Comparison of ENCODE assay signal across 23 mouse cellular contexts in the genomic region with DNA sequence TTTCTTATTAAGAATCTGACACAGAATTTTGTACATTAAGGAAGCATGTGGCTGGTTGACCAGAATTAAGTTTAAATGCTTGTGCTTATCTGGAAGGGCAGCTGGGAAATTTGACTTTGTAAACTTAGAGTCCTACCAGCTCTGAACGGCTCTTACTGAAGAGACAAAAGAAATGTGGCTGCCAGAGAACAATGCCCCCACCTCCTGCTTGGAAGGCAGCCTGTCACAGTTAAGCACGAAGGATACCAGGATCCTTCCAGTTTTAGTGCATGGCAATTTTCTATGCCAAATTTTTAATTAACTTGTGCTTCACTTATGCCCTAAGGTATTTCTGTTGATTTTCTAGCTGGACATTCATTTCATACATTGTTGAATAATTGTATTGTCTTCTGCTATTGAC.
DNase-seq lines count a peak whose midpoint lies in the region; ATAC-seq and TF ChIP-seq lines count a peak whose summit lies in the region.
"Had no signal": no experiment of that assay in that cellular context is flagged by ENCODE, and none has a peak within 500 bp of the region (broad histone marks: within the 10 kb centered on the region; RNA-seq: fewer than 3 reads in every experiment).

No protein-coding gene starts in this region.

- H3K9ac ChIP-seq in midbrain, embryonic 11.5 days (ENCODE audit: low read length) = no peak overlapping the region
- no peak overlapping the region for H3K9ac ChIP-seq in midbrain, embryonic 14.5 days (replicated peaks; ENCODE audit: low read length)
- H3K9ac ChIP-seq: embryonic facial prominence, embryonic 13.5 days; embryonic facial prominence, embryonic 15.5 days; forebrain, embryonic 12.5 days had no signal

- H3K27me3 ChIP-seq in midbrain, embryonic 11.5 days (ENCODE audit: control insufficient read depth, insufficient read depth, low read length) = no peaks in the 10 kb centered on the region
- no peaks in the 10 kb centered on the region for H3K27me3 ChIP-seq in midbrain, embryonic 14.5 days (ENCODE audit: control insufficient read depth, insufficient read depth, low read length)
- H3K27me3 ChIP-seq: embryonic facial prominence, embryonic 13.5 days; embryonic facial prominence, embryonic 15.5 days; forebrain, embryonic 12.5 days had no signal

- peaks cover 4% of the 10 kb centered on the region; the same call in 1 of the 2 replicates for H3K4me1 ChIP-seq in midbrain, embryonic 11.5 days (ENCODE audit: control insufficient read depth, insufficient read depth, low read length)
- H3K4me1 ChIP-seq in midbrain, embryonic 14.5 days (ENCODE audit: control insufficient read depth, insufficient read depth, low read length) = no peaks in the 10 kb centered on the region
- H3K4me1 ChIP-seq: embryonic facial prominence, embryonic 13.5 days; embryonic facial prominence, embryonic 15.5 days had no signal

- DNase-seq in left cerebral cortex, postnatal 4 days = peak; percentile 10
- no peak for DNase-seq in left cerebral cortex, adult 2 months (ENCODE audit: extremely low spot score in 1 of 2, low spot score in 2 of 2)
- peak; percentile 87 for DNase-seq in midbrain, embryonic 11.5 days (ENCODE audit: low spot score, missing footprints)
- DNase-seq in midbrain, embryonic 14.5 days = no peak
- DNase-seq in retina, embryonic 14.5 days (ENCODE audit: low spot score) = peak; percentile 9
- no peak for DNase-seq in retina, postnatal 1 day
- no peak for DNase-seq in adrenal gland, postnatal 14 days
- DNase-seq: adrenal gland, adult 2 months; adrenal gland, postnatal 10 days; adrenal gland, postnatal 36 days; cerebellum, adult 11 months; cerebellum, adult 8-10 months; cerebellum, adult 9-11 months; cerebellum, postnatal 14 days; cerebellum, postnatal 36 days; embryo, embryonic 11 days had no signal

- no peak overlapping the region for H3K27ac ChIP-seq in left cerebral cortex, adult 2 months
- no peak overlapping the region for H3K27ac ChIP-seq in midbrain, embryonic 11.5 days (ENCODE audit: low read depth, low read length)
- no peak overlapping the region for H3K27ac ChIP-seq in midbrain, embryonic 14.5 days (replicated peaks; ENCODE audit: low read depth, low read length)
- H3K27ac ChIP-seq: embryonic facial prominence, embryonic 13.5 days; embryonic facial prominence, embryonic 15.5 days; forebrain, embryonic 10.5 days; forebrain, embryonic 12.5 days had no signal

- H3K9me3 ChIP-seq in midbrain, embryonic 11.5 days (ENCODE audit: control insufficient read depth, low read length) = no peaks in the 10 kb centered on the region
- no peaks in the 10 kb centered on the region for H3K9me3 ChIP-seq in midbrain, embryonic 14.5 days (ENCODE audit: control insufficient read depth, low read length)
- H3K9me3 ChIP-seq: embryonic facial prominence, embryonic 13.5 days; embryonic facial prominence, embryonic 15.5 days; forebrain, embryonic 10.5 days; forebrain, embryonic 12.5 days had no signal

- H3K4me3 ChIP-seq in left cerebral cortex, adult 2 months = no peak overlapping the region
- no peak overlapping the region for H3K4me3 ChIP-seq in midbrain, embryonic 11.5 days (ENCODE audit: low read depth, low read length)
- no peak overlapping the region for H3K4me3 ChIP-seq in midbrain, embryonic 14.5 days (replicated peaks; ENCODE audit: low read depth, low read length)
- H3K4me3 ChIP-seq: embryonic facial prominence, embryonic 13.5 days; embryonic facial prominence, embryonic 15.5 days; erythroblast, embryonic 14.5 days; forebrain, embryonic 10.5 days; forebrain, embryonic 12.5 days had no signal

- ATAC-seq in midbrain, embryonic 11.5 days (ENCODE audit: low FRiP score) = peak; percentile 71; the same call in 1 of the 2 replicates
- ATAC-seq in midbrain, embryonic 14.5 days (ENCODE audit: low FRiP score, low TSS enrichment) = no peak
- ATAC-seq: forebrain, embryonic 14.5 days; forebrain, embryonic 16.5 days had no signal

- no peak overlapping the region for H3K4me2 ChIP-seq in midbrain, embryonic 11.5 days
- H3K4me2 ChIP-seq in midbrain, embryonic 14.5 days (ENCODE audit: low read length) = no peak overlapping the region
- H3K4me2 ChIP-seq: embryonic facial prominence, embryonic 13.5 days; embryonic facial prominence, embryonic 15.5 days; forebrain, embryonic 12.5 days had no signal

- no peak for TF ChIP-seq CTCF in left cerebral cortex, adult 2 months (IDR thresholded peaks at IDR 0.05)

- intact Hi-C loops in left cerebral cortex, postnatal 4 days (cut with DNase I) = no loop called here
- intact Hi-C loops in left cerebral cortex, adult 2 months (cut with DNase I) = no loop called here

- WGBS in midbrain, embryonic 11.5 days = 16% methylated on average over 2 of the region's 2 CpGs
- 0% methylated on average over 2 of the region's 2 CpGs for WGBS in midbrain, embryonic 14.5 days

- H3K36me3 ChIP-seq in midbrain, embryonic 11.5 days (ENCODE audit: control insufficient read depth, insufficient read depth, low read length) = no peaks in the 10 kb centered on the region
- H3K36me3 ChIP-seq in midbrain, embryonic 14.5 days (ENCODE audit: control insufficient read depth, insufficient read depth, low read length) = no peaks in the 10 kb centered on the region
- H3K36me3 ChIP-seq: embryonic facial prominence, embryonic 13.5 days; embryonic facial prominence, embryonic 15.5 days; forebrain, embryonic 10.5 days; forebrain, embryonic 12.5 days had no signal

Comparison
In these comparisons a context has a peak if more than half of its experiments do, and no peak if none do; other contexts are left out.
1. DNase-seq: peak in left cerebral cortex, postnatal 4 days (single experiment), midbrain, embryonic 11.5 days (single experiment) and retina, embryonic 14.5 days (single experiment); none in left cerebral cortex, adult 2 months (0 of 2), midbrain, embryonic 14.5 days (single experiment), retina, postnatal 1 day (single experiment) and adrenal gland, postnatal 14 days (single experiment).